Mouse (Mus musculus) layer of hippocampus, adult 2 months (tissue): ENCODE data around the gene M1ap. TPM values are rescaled to one million over a fixed set of nuclear protein-coding genes. Genes with fewer than 3 reads are reported as not detected.
A peak's percentile ranks its signal among the peaks of the same experiment; 100 is the strongest.

Experiments used
- DNase-seq, 2 experiments: peaks; one replicate each; pipeline ENCODE4 v3.0.0; 2022; ENCODE audit warnings: low spot score in 2 of 2
- H3K27ac ChIP-seq: fragments of 200-600 bp; 2 replicates; pipeline ENCODE4 v1.8.1; 2022
- H3K4me3 ChIP-seq: fragments of 200-600 bp; 2 replicates; pipeline ENCODE4 v1.8.1; 2022; ENCODE audit warnings: mild to moderate bottlenecking
- CTCF ChIP-seq: fragments of 200-600 bp; conservative IDR thresholded peaks from 2 replicates; pipeline ENCODE4 v1.8.1; 2022; ENCODE audit warnings: antibody characterized with exemption, mild to moderate bottlenecking, moderate library complexity
- total RNA-seq, 2 experiments: library from RNA; stranded (reverse); gene quantifications; 2 replicates each; pipeline ENCODE4 v1.2.3; 2021

The M1ap gene
- total RNA-seq, 2 experiments from 2014 or later: not detected

- no peak for TF ChIP-seq CTCF
- Histone ChIP-seq H3K4me3 (no peak overlapping the region), H3K27ac (no peak overlapping the region)
- DNase-seq: no peak
Observed at GRCm38 (mm10) chr6:83004309-83004708, 57.6 kb downstream of the M1ap start.

- no peak overlapping the region for H3K27ac ChIP-seq
- H3K4me3 ChIP-seq: no peak overlapping the region
- 0 out of 2 replicates have a peak, but pooled peaks have one; percentile 6 for TF ChIP-seq CTCF
- no peak for DNase-seq
Observed at GRCm38 (mm10) chr6:83004872-83005271, 58.2 kb downstream of the M1ap start.

- Histone ChIP-seq H3K27ac (0 out of 2 replicates have a peak overlapping the region, but pooled peaks have one; percentile 23), H3K4me3 (no peak overlapping the region)
- no peak for DNase-seq
- TF ChIP-seq CTCF: no peak
Observed at GRCm38 (mm10) chr6:83005444-83006011, 58.8 kb downstream of the M1ap start.

- H3K4me3 ChIP-seq: no peak overlapping the region
- DNase-seq: no peak
- H3K27ac ChIP-seq: no peak overlapping the region
- no peak for TF ChIP-seq CTCF
Observed at GRCm38 (mm10) chr6:83006114-83006513, 59.4 kb downstream of the M1ap start.

- Histone ChIP-seq H3K27ac (no peak overlapping the region), H3K4me3 (no peak overlapping the region)
- TF ChIP-seq CTCF: no peak
- no peak for DNase-seq
Observed at GRCm38 (mm10) chr6:83008659-83009058, 62.0 kb downstream of the M1ap start.

GRCm38 (mm10) chr6:83010010-83010409 is 63.3 kb downstream of the M1ap start:
- no peak overlapping the region for H3K4me3 ChIP-seq
- DNase-seq: no peak
- TF ChIP-seq CTCF: no peak
- no peak overlapping the region for H3K27ac ChIP-seq

GRCm38 (mm10) chr6:83011255-83011654 is 64.6 kb downstream of the M1ap start:
- no peak for DNase-seq
- TF ChIP-seq CTCF: no peak

GRCm38 (mm10) chr6:83011756-83012155 is 65.1 kb downstream of the M1ap start:
- Histone ChIP-seq H3K27ac (no peak overlapping the region), H3K4me3 (no peak overlapping the region)
- no peak for TF ChIP-seq CTCF
- no peak for DNase-seq

More at GRCm38 (mm10) chr6:83011255-83011654, 64.6 kb downstream of the M1ap start:
- H3K4me3 ChIP-seq: no peak overlapping the region
- no peak overlapping the region for H3K27ac ChIP-seq

- no peak for TF ChIP-seq CTCF
- Histone ChIP-seq H3K27ac (no peak overlapping the region), H3K4me3 (no peak overlapping the region)
- no peak for DNase-seq
Observed at GRCm38 (mm10) chr6:83013444-83013843, 66.7 kb downstream of the M1ap start.

- DNase-seq: no peak
- no peak for TF ChIP-seq CTCF
- Histone ChIP-seq H3K27ac (no peak overlapping the region), H3K4me3 (no peak overlapping the region)
Observed at GRCm38 (mm10) chr6:83014482-83015466, 68.1 kb downstream of the M1ap start.

GRCm38 (mm10) chr6:83015749-83016148 is 69.0 kb downstream of the M1ap start:
- H3K4me3 ChIP-seq: no peak overlapping the region
- H3K27ac ChIP-seq: no peak overlapping the region
- no peak for TF ChIP-seq CTCF
- DNase-seq: no peak

GRCm38 (mm10) chr6:83017190-83017589 is 70.5 kb downstream of the M1ap start:
- DNase-seq: no peak
- Histone ChIP-seq H3K4me3 (no peak overlapping the region), H3K27ac (no peak overlapping the region)
- no peak for TF ChIP-seq CTCF

GRCm38 (mm10) chr6:83019044-83019443 is 72.3 kb downstream of the M1ap start:
- DNase-seq: no peak
- TF ChIP-seq CTCF: no peak
- Histone ChIP-seq H3K27ac (no peak overlapping the region), H3K4me3 (no peak overlapping the region)

- H3K4me3 ChIP-seq: no peak overlapping the region
- no peak for TF ChIP-seq CTCF
- no peak overlapping the region for H3K27ac ChIP-seq
- no peak for DNase-seq
Observed at GRCm38 (mm10) chr6:83020121-83020520, 73.4 kb downstream of the M1ap start.
